8 mouse cellular contexts compared by ENCODE assay signal in the genomic region with DNA sequence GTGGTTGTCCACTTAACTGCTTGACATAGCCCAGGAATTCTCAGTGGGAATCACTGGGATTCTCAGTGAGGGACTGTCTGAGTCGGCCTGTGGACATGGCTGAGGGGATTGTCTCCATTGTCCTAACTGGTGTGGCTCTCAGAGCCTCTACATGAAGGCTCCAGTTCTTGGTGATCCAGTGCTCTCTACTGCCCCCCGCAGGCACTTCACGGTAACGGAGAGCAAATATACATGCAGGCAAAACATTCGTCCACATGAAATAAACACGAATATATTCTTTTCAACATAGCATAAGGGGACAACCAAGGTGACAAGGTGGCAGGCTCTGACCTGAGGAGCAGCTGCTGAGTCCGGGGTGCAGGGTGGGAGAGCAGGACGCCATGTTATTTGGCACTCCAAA. TPM values are rescaled to one million over a fixed set of nuclear protein-coding genes. Genes with fewer than 3 reads are reported as not detected.
DNase-seq lines count a peak whose midpoint lies in the region; ATAC-seq and TF ChIP-seq lines count a peak whose summit lies in the region.

No protein-coding gene starts in this region.

- H3K27me3 ChIP-seq in thymus, adult 2 months (ENCODE audit: control insufficient read depth, insufficient read depth, low read length): no peaks in the 10 kb centered on the region
- H3K27me3 ChIP-seq in stomach, postnatal 0 days (ENCODE audit: control insufficient read depth, insufficient read depth, low read length): no peaks in the 10 kb centered on the region

- TF ChIP-seq POLR2A in thymus, adult 2 months (IDR thresholded peaks at IDR 0.05; ENCODE audit: control insufficient read depth, extremely low read depth, insufficient read depth, low read length, poor library complexity): no peak

- DNase-seq in heart, adult 18-20 months: peak; percentile 20 to 67
- no peak for DNase-seq in heart, postnatal 25 days (ENCODE audit: low spot score)
- DNase-seq in thymus, adult 2 months: peak; percentile 53
- no peak for DNase-seq in thymus, adult 18-20 months
- peak; percentile 55 for DNase-seq in embryo, embryonic 11 days
- peak; percentile 41 to 53 for DNase-seq in lung, adult 18-20 months
- peak; percentile 49 for DNase-seq in stomach, postnatal 0 days (ENCODE audit: low spot score)

- no peak overlapping the region for H3K9ac ChIP-seq in stomach, postnatal 0 days (ENCODE audit: low read length)

- intact Hi-C loops in heart, postnatal 25 days (cut with DNase I): loop anchor here (2.0 kb wide), 1 partner anchor 168 kb away; no protein-coding TSS in a partner anchor

- TF ChIP-seq EP300 in stomach, postnatal 0 days (optimal IDR thresholded peaks at IDR 0.05): no peak

- 64% methylated on average over 8 of the region's 8 CpGs for WGBS in thymus, adult 2 months
- WGBS in stomach, postnatal 0 days: 46% methylated on average over 8 of the region's 8 CpGs

- H3K4me3 ChIP-seq in thymus, adult 2 months (ENCODE audit: control insufficient read depth, insufficient read depth, low read length): no peak overlapping the region
- H3K4me3 ChIP-seq in stomach, postnatal 0 days (ENCODE audit: low read depth, low read length): no peak overlapping the region

- peak; percentile 53; the same call in 1 of the 2 replicates for TF ChIP-seq CTCF in thymus, adult 2 months (IDR thresholded peaks at IDR 0.05; ENCODE audit: borderline replicate concordance, control insufficient read depth, extremely low read depth, insufficient read depth, low read length, poor library complexity)
- peak; percentile 76 for TF ChIP-seq CTCF in stomach, postnatal 0 days (IDR thresholded peaks at IDR 0.05; ENCODE audit: low read depth)

- no peaks in the 10 kb centered on the region for H3K4me1 ChIP-seq in thymus, adult 2 months (replicated peaks; ENCODE audit: control insufficient read depth, insufficient read depth, low read length)
- H3K4me1 ChIP-seq in stomach, postnatal 0 days (replicated peaks; ENCODE audit: control insufficient read depth, insufficient read depth): no peaks in the 10 kb centered on the region

- H3K27ac ChIP-seq in thymus, adult 2 months (ENCODE audit: control insufficient read depth, insufficient read depth, low read length): no peak overlapping the region
- H3K27ac ChIP-seq in stomach, postnatal 0 days (replicated peaks): no peak overlapping the region

- no peaks in the 10 kb centered on the region for H3K36me3 ChIP-seq in thymus, adult 2 months (ENCODE audit: control insufficient read depth, insufficient read depth, low read length)
- H3K36me3 ChIP-seq in stomach, postnatal 0 days (ENCODE audit: control insufficient read depth, insufficient read depth, low read length): no peaks in the 10 kb centered on the region

- no peak; the same call in 1 of the 2 replicates for ATAC-seq in stomach, postnatal 0 days (ENCODE audit: low FRiP score, low TSS enrichment)
- no peak for ATAC-seq in monocyte, adult 5-6 weeks (replicated peaks; ENCODE audit: insufficient number of reproducible peaks, low FRiP score, low TSS enrichment, poor library complexity, severe bottlenecking)

- no peak overlapping the region for H3K4me2 ChIP-seq in stomach, postnatal 0 days (replicated peaks; ENCODE audit: low read depth)

- H3K9me3 ChIP-seq in stomach, postnatal 0 days (ENCODE audit: control insufficient read depth, low read length): no peaks in the 10 kb centered on the region

RNA-seq across cellular contexts. Expression of a gene that starts 17.5 kb away (rescaled TPM):
- under 1 TPM in 1 of 2 experiments, not detected in 1; 0.13 TPM for total RNA-seq in heart, adult 18-20 months (2021)
- not detected for total RNA-seq in heart, postnatal 25 days (2021)
- polyA plus RNA-seq in thymus, adult 2 months (2012; rRNA removed): 3.7 and 3.9 TPM in 2 replicates
- 13.9 and 20.1 TPM in 2 replicates for polyA plus RNA-seq in stomach, postnatal 0 days (2015; fragmentation: Nextera tagmentation; extraction: Ambion mirVana)
- total RNA-seq in monocyte, adult 5-6 weeks (2017): 0.58 to 0.95 TPM in 2 of 3 replicates, not detected in the other

RNA-seq across cellular contexts. Expression of a gene that starts 57.1 kb away (rescaled TPM):
- 10 to 100 TPM; 66.0 to 71.0 TPM for total RNA-seq in heart, adult 18-20 months (2021)
- total RNA-seq in heart, postnatal 25 days (2021): 10 to 100 TPM; 63.2 to 70.0 TPM
- polyA plus RNA-seq in thymus, adult 2 months (2012; rRNA removed): 56.5 and 60.1 TPM in 2 replicates
- 181 and 186 TPM in 2 replicates for polyA plus RNA-seq in stomach, postnatal 0 days (2015; fragmentation: Nextera tagmentation; extraction: Ambion mirVana)
- total RNA-seq in monocyte, adult 5-6 weeks (2017): 208 to 256 TPM (median 242 TPM) in 3 replicates

Comparison
In these comparisons a context has a peak if more than half of its experiments do, and no peak if none do; other contexts are left out.
1. DNase-seq: peak in heart, adult 18-20 months (2 of 2), thymus, adult 2 months (single experiment), embryo, embryonic 11 days (single experiment), lung, adult 18-20 months (2 of 2) and stomach, postnatal 0 days (single experiment); none in heart, postnatal 25 days (single experiment) and thymus, adult 18-20 months (0 of 2).